Mouse (Mus musculus) ES-Bruce4 (cell line): ENCODE measurements around the gene Ebi3.

Experiments used
- CTCF ChIP-seq: IDR thresholded peaks from one replicate; pipeline ENCODE4 v1.8.1; 2011; ENCODE audit warnings: low read depth, low read length
- EP300 ChIP-seq: IDR thresholded peaks from 2 replicates; pipeline ENCODE4 v1.6.1; 2011; ENCODE audit warnings: low read depth, low read length; ENCODE audit not compliant: insufficient read depth
- POLR2A ChIP-seq: IDR thresholded peaks from one replicate; pipeline ENCODE4 v1.8.1; 2011; ENCODE audit warnings: low read length; ENCODE audit not compliant: insufficient read depth

DNA sequence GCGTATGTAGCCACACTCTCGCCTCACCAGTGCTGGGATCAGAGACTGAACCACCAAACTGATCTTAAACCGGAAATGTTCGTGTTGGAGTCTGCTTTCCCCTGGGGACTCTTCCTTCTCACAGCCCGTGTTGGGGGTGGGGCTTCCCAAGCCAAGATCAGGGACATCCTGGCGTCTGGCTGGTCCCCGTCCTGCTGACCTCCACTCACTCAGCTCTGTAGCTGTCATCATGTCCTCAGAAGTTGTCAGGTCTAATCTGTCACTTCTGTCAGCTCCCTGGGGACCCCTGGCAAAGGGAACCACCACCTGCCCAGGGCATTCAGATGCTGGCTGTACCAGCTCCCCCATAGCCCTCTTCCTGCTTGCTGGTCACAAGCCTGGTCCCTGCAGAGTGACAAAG is 15.8 kb downstream of the Ebi3 start:
- TF ChIP-seq CTCF (no peak), EP300 (no peak), POLR2A (no peak)
